Mouse (Mus musculus): ENCODE data around the gene Cnnm2. TPM values are rescaled to one million over a fixed set of nuclear protein-coding genes. Genes with fewer than 3 reads are reported as not detected.

Gene Cnnm2
- polyA plus RNA-seq, 1 experiment = 15.5 TPM

- no peak for TF ChIP-seq CTCF (IDR thresholded peaks at IDR 0.05; ENCODE audit: borderline replicate concordance, extremely low read depth, insufficient read depth, insufficient read length)
- DNase-seq (ENCODE audit: low read depth) = no peak
Observed at GRCm38 (mm10) chr19:46831381-46831780, 70.0 kb downstream of the Cnnm2 start.

GRCm38 (mm10) chr19:46834301-46834700, 72.9 kb downstream of the Cnnm2 start:
- TF ChIP-seq CTCF (IDR thresholded peaks at IDR 0.05; ENCODE audit: borderline replicate concordance, extremely low read depth, insufficient read depth, insufficient read length) (no peak), POLR2A (IDR thresholded peaks at IDR 0.05; ENCODE audit: borderline replicate concordance, extremely low read depth, insufficient read depth, insufficient read length, poor library complexity, severe bottlenecking) (no peak)
- DNase-seq (ENCODE audit: low read depth) = no peak

GRCm38 (mm10) chr19:46835339-46835738, 73.9 kb downstream of the Cnnm2 start:
- no peak for DNase-seq (ENCODE audit: low read depth)
- TF ChIP-seq CTCF (IDR thresholded peaks at IDR 0.05; ENCODE audit: borderline replicate concordance, extremely low read depth, insufficient read depth, insufficient read length) (no peak), POLR2A (IDR thresholded peaks at IDR 0.05; ENCODE audit: borderline replicate concordance, extremely low read depth, insufficient read depth, insufficient read length, poor library complexity, severe bottlenecking) (no peak)

GRCm38 (mm10) chr19:46836085-46836484, 74.7 kb downstream of the Cnnm2 start:
- TF ChIP-seq CTCF (IDR thresholded peaks at IDR 0.05; ENCODE audit: borderline replicate concordance, extremely low read depth, insufficient read depth, insufficient read length) = no peak
- TF ChIP-seq POLR2A (IDR thresholded peaks at IDR 0.05; ENCODE audit: borderline replicate concordance, extremely low read depth, insufficient read depth, insufficient read length, poor library complexity, severe bottlenecking) = no peak
- DNase-seq (ENCODE audit: low read depth) = no peak

- TF ChIP-seq POLR2A (IDR thresholded peaks at IDR 0.05; ENCODE audit: borderline replicate concordance, extremely low read depth, insufficient read depth, insufficient read length, poor library complexity, severe bottlenecking) = no peak
- TF ChIP-seq CTCF (IDR thresholded peaks at IDR 0.05; ENCODE audit: borderline replicate concordance, extremely low read depth, insufficient read depth, insufficient read length) = no peak
- no peak for DNase-seq (ENCODE audit: low read depth)
Observed at GRCm38 (mm10) chr19:46837290-46838079, 76.1 kb downstream of the Cnnm2 start.

GRCm38 (mm10) chr19:46841016-46841415, 79.6 kb downstream of the Cnnm2 start:
- DNase-seq (ENCODE audit: low read depth) = no peak
- no peak for TF ChIP-seq POLR2A (IDR thresholded peaks at IDR 0.05; ENCODE audit: borderline replicate concordance, extremely low read depth, insufficient read depth, insufficient read length, poor library complexity, severe bottlenecking)
- no peak for TF ChIP-seq CTCF (IDR thresholded peaks at IDR 0.05; ENCODE audit: borderline replicate concordance, extremely low read depth, insufficient read depth, insufficient read length)

GRCm38 (mm10) chr19:46843030-46843429, 81.6 kb downstream of the Cnnm2 start:
- no peak for DNase-seq (ENCODE audit: low read depth)
- TF ChIP-seq POLR2A (IDR thresholded peaks at IDR 0.05; ENCODE audit: borderline replicate concordance, extremely low read depth, insufficient read depth, insufficient read length, poor library complexity, severe bottlenecking) = no peak
- no peak for TF ChIP-seq CTCF (IDR thresholded peaks at IDR 0.05; ENCODE audit: borderline replicate concordance, extremely low read depth, insufficient read depth, insufficient read length)

GRCm38 (mm10) chr19:46846056-46846455, 84.7 kb downstream of the Cnnm2 start:
- DNase-seq (ENCODE audit: low read depth) = no peak
- no peak for TF ChIP-seq CTCF (IDR thresholded peaks at IDR 0.05; ENCODE audit: borderline replicate concordance, extremely low read depth, insufficient read depth, insufficient read length)

- TF ChIP-seq CTCF (IDR thresholded peaks at IDR 0.05; ENCODE audit: borderline replicate concordance, extremely low read depth, insufficient read depth, insufficient read length) (no peak), POLR2A (IDR thresholded peaks at IDR 0.05; ENCODE audit: borderline replicate concordance, extremely low read depth, insufficient read depth, insufficient read length, poor library complexity, severe bottlenecking) (no peak)
- DNase-seq (ENCODE audit: low read depth) = no peak
Observed at GRCm38 (mm10) chr19:46846459-46846858, 85.1 kb downstream of the Cnnm2 start.

- peak; percentile 45 for DNase-seq (ENCODE audit: low read depth)
- TF ChIP-seq CTCF (IDR thresholded peaks at IDR 0.05; ENCODE audit: borderline replicate concordance, extremely low read depth, insufficient read depth, insufficient read length) (no peak), POLR2A (IDR thresholded peaks at IDR 0.05; ENCODE audit: borderline replicate concordance, extremely low read depth, insufficient read depth, insufficient read length, poor library complexity, severe bottlenecking) (no peak)
Observed at GRCm38 (mm10) chr19:46848381-46849268, 87.2 kb downstream of the Cnnm2 start.

GRCm38 (mm10) chr19:46849443-46849997, 88.1 kb downstream of the Cnnm2 start:
- TF ChIP-seq POLR2A (IDR thresholded peaks at IDR 0.05; ENCODE audit: borderline replicate concordance, extremely low read depth, insufficient read depth, insufficient read length, poor library complexity, severe bottlenecking) (no peak), CTCF (IDR thresholded peaks at IDR 0.05; ENCODE audit: borderline replicate concordance, extremely low read depth, insufficient read depth, insufficient read length) (no peak)
- DNase-seq (ENCODE audit: low read depth) = no peak
